Mouse (Mus musculus) MEL (cell line): ENCODE measurements around the gene Slc8a2.

Experiments used
- CTCF ChIP-seq, 3 experiments: IDR thresholded peaks in 2 of 3; conservative IDR thresholded peaks in 1 of 3; 2 replicates each; pipeline ENCODE4 v1.5.1; 2011 to 2012; ENCODE audit warnings: low read length in 3 of 3, low read depth in 2 of 3, mild to moderate bottlenecking in 2 of 3, improper control_type of control experiment in 1 of 3, inconsistent platforms in 1 of 3, mixed read lengths in 1 of 3, moderate library complexity in 1 of 3; ENCODE audit not compliant: control insufficient read depth in 1 of 3, insufficient read depth in 1 of 3, poor library complexity in 1 of 3, severe bottlenecking in 1 of 3
- MAZ ChIP-seq: IDR thresholded peaks from 2 replicates; pipeline ENCODE4 v1.6.1; 2012; ENCODE audit warnings: low read depth, mild to moderate bottlenecking, inconsistent platforms, low read length, improper control_type of control experiment
- MYC ChIP-seq: IDR thresholded peaks from 2 replicates; pipeline ENCODE4 v1.6.1; 2011; ENCODE audit warnings: low read depth, mild to moderate bottlenecking, low read length, improper control_type of control experiment, moderate library complexity
- POLR2A ChIP-seq, 2 experiments: IDR thresholded peaks; 2 replicates each; pipeline ENCODE4 v1.6.1; 2011 to 2012; ENCODE audit warnings: low read length in 2 of 2, mild to moderate bottlenecking in 2 of 2, control low read depth in 1 of 2, improper control_type of control experiment in 1 of 2, low read depth in 1 of 2, moderate library complexity in 1 of 2; ENCODE audit not compliant: control insufficient read depth in 1 of 2, insufficient read depth in 1 of 2, poor library complexity in 1 of 2
- POLR2AphosphoS5 ChIP-seq: IDR thresholded peaks from 2 replicates; pipeline ENCODE4 v1.6.1; 2012; ENCODE audit warnings: low read depth, borderline replicate concordance, mild to moderate bottlenecking, inconsistent platforms, low read length, moderate library complexity, mixed read lengths
- RAD21 ChIP-seq: IDR thresholded peaks from 2 replicates; pipeline ENCODE4 v1.6.1; 2011; ENCODE audit warnings: mild to moderate bottlenecking, low read depth, low read length, improper control_type of control experiment
- SMC3 ChIP-seq: IDR thresholded peaks from 2 replicates; pipeline ENCODE4 v1.6.1; 2011; ENCODE audit warnings: low read depth, low read length, improper control_type of control experiment
- TCF12 ChIP-seq: IDR thresholded peaks from 2 replicates; pipeline ENCODE4 v1.6.1; 2014; ENCODE audit warnings: low read depth, mild to moderate bottlenecking, inconsistent platforms, low read length, improper control_type of control experiment, moderate library complexity
- USF2 ChIP-seq, 2 experiments: IDR thresholded peaks; 2 replicates each; pipeline ENCODE4 v1.6.1; 2011 to 2012; ENCODE audit warnings: improper control_type of control experiment in 2 of 2, low read length in 2 of 2, borderline replicate concordance in 1 of 2, inconsistent platforms in 1 of 2, low read depth in 1 of 2, mild to moderate bottlenecking in 1 of 2; ENCODE audit not compliant: insufficient read depth in 1 of 2

DNA sequence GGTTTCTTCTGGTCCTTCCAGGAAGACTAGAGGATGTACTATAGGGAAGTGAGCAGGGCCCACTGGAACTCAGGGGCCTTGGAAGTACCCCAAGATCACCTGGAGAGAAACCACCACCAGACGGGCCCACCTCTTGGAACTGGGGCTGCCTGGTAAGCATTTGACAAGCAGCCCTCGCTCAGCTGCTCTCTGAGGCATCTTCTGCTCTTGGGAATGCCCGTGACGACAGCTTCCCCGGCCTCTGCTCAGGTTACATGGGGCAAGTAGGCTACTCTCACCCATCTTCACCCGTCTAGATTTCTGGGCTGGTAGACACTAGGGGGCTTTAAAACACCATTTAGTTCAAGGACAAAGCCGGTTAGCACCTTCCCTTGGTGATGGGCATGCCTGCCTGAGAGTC lies 28.5 kb upstream of the Slc8a2 start:
- TF ChIP-seq POLR2AphosphoS5 (no peak), CTCF (IDR thresholded peaks at IDR 0.05 in 2 of 3, conservative IDR thresholded peaks at IDR 0.05 in 1 of 3; ENCODE audit: control insufficient read depth in 1 of 3, insufficient read depth in 1 of 3, low read depth in 2 of 3, low read length in 3 of 3, poor library complexity in 1 of 3, severe bottlenecking in 1 of 3) (no peak), MAZ (no peak), USF2 (IDR thresholded peaks at IDR 0.05; ENCODE audit: borderline replicate concordance in 1 of 2, insufficient read depth in 1 of 2, low read depth in 1 of 2, low read length in 2 of 2) (no peak), MYC (no peak), RAD21 (no peak), SMC3 (no peak), TCF12 (no peak), POLR2A (IDR thresholded peaks at IDR 0.05; ENCODE audit: control insufficient read depth in 1 of 2, insufficient read depth in 1 of 2, low read depth in 1 of 2, low read length in 2 of 2, poor library complexity in 1 of 2) (no peak)
